Mouse (Mus musculus) liver, embryonic 11.5 days (tissue): Measurements from ENCODE around the gene Tex36. TPM values are rescaled to one million over a fixed set of nuclear protein-coding genes. Genes with fewer than 3 reads are reported as not detected.

Experiments used
- ATAC-seq: fragments of 200-750 bp; cut with Nextera tagmentation; replicated peaks from 2 replicates; pipeline ENCODE4 v1.8.0; 2017; ENCODE audit warnings: moderate number of reproducible peaks, mild to moderate bottlenecking, moderate TSS enrichment, moderate library complexity; ENCODE audit not compliant: low FRiP score
- DNase-seq: peaks from one replicate; pipeline ENCODE4 v3.0.0-alpha.2; 2017; ENCODE audit warnings: low spot score
- H3K27ac ChIP-seq: fragments of 300-500 bp; sonication (generic); 2 replicates; pipeline ENCODE4 v1.5.1; 2014; ENCODE audit warnings: mild to moderate bottlenecking, low read depth, low read length, control low read depth
- H3K27me3 ChIP-seq: fragments of 300-500 bp; sonication (generic); replicated peaks from 2 replicates; pipeline ENCODE4 v1.6.1; 2014; ENCODE audit warnings: low read length, mixed read lengths; ENCODE audit not compliant: control insufficient read depth, insufficient read depth
- H3K36me3 ChIP-seq: fragments of 300-500 bp; sonication (generic); 2 replicates; pipeline ENCODE4 v1.6.1; 2014; ENCODE audit warnings: mild to moderate bottlenecking, low read length, moderate library complexity, mixed read lengths; ENCODE audit not compliant: control insufficient read depth, insufficient read depth
- H3K4me1 ChIP-seq: fragments of 300-500 bp; sonication (generic); replicated peaks from 2 replicates; pipeline ENCODE4 v1.6.1; 2014; ENCODE audit warnings: low read length, mixed read lengths; ENCODE audit not compliant: control insufficient read depth, insufficient read depth
- H3K4me2 ChIP-seq: fragments of 300-500 bp; sonication (generic); 2 replicates; pipeline ENCODE4 v1.6.1; 2014; ENCODE audit warnings: mild to moderate bottlenecking, control low read depth, moderate library complexity
- H3K4me3 ChIP-seq: fragments of 300-500 bp; sonication (generic); 2 replicates; pipeline ENCODE4 v1.5.1; 2014; ENCODE audit warnings: low read depth, low read length, control low read depth
- H3K9ac ChIP-seq: fragments of 300-500 bp; sonication (generic); 2 replicates; pipeline ENCODE4 v1.6.1; 2014; ENCODE audit warnings: low read depth, low read length, control low read depth
- H3K9me3 ChIP-seq: fragments of 300-500 bp; sonication (generic); 2 replicates; pipeline ENCODE4 v1.6.1; 2016; ENCODE audit warnings: low read length, inconsistent platforms, mixed read lengths; ENCODE audit not compliant: control insufficient read depth
- WGBS: fragments of 180-500 bp; shearing (Covaris S2); extraction: QIAGEN DNeasy Blood & Tissue Kit; methylation state at CpG from one replicate; pipeline ENCODE4 v1.1.7; 2014; 5-methylcytosine and 5-hydroxymethylcytosine counted together
- polyA plus RNA-seq: library from polyadenylated mRNA; unstranded; fragments of >200 nt; fragmentation: Nextera tagmentation; extraction: Ambion mirVana; gene quantifications from 2 replicates; pipeline ENCODE4 v1.2.1, GENCODE M21; 2014

The Tex36 gene
- polyA plus RNA-seq, 1 experiment from 2014 or later = not detected

DNA sequence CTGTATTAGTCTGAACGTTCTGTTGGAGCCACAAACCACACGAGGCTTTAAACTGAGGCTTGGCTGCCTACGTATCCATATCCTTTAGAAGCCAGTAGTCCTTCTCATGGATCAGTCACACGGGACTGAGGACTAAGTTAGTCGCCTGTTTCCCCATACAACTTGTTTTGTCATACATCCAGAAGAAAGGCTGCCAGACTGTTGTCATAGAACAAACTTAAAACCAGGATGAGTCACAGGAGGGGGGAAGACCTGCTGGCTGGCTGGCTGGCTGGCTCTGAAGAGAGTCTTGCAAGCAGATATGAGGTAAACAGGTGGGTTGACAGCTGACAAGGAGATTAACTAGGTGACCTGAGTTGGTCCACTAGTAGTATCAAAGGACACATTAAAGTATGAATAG lies 28.9 kb upstream of the Tex36 start:
- Histone ChIP-seq H3K27ac (no peak overlapping the region), H3K27me3 (no peaks in the 10 kb centered on the region), H3K9me3 (no peaks in the 10 kb centered on the region), H3K4me3 (no peak overlapping the region), H3K4me1 (no peaks in the 10 kb centered on the region), H3K9ac (no peak overlapping the region), H3K4me2 (no peak overlapping the region), H3K36me3 (no peaks in the 10 kb centered on the region)
- DNase-seq = no peak
- WGBS = 73% methylated on average over 5 of the region's 5 CpGs
- ATAC-seq = no peak

DNA sequence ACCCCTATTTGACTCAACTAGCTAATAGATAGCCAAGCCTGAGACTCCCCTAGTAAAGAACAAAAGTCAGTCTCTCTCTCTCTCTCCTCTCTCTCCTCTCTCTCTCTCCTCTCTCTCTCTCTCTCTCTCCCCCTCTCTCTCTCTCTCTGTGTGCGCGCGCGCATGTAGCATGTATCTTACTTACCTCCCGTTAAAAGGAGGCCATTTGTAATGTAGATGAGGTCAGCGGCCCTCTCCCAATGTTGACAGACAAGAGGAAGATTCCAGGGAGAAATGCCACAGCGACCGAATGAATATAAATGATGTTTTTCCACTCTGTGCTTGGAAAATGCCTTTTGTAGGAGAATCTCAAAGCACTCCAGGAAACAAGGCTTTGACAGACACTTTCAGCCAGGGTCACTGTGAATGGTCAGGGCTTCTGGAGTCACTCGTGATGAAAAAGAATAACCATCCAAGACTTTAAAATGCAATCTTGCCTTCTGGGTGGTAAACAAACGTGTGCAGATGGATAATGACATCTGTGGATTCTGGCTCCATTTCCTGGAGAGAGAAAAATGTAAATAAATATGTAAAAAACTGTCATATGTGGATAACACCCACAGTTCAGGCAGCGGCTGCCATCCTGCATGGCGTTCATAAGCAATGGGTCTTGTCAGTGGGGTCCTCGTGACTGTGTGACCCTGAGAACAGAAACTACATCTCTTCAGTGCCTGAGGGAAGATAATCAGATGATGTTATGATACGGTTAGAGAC lies 25.4 kb upstream of the Tex36 start:
- no peak for DNase-seq
- Histone ChIP-seq H3K9ac (no peak overlapping the region), H3K4me3 (no peak overlapping the region), H3K4me1 (no peaks in the 10 kb centered on the region), H3K27ac (no peak overlapping the region), H3K36me3 (no peaks in the 10 kb centered on the region), H3K27me3 (no peaks in the 10 kb centered on the region), H3K4me2 (no peak overlapping the region), H3K9me3 (no peaks in the 10 kb centered on the region)
- WGBS = 65% methylated on average over 14 of the region's 14 CpGs
- ATAC-seq = no peak

DNA sequence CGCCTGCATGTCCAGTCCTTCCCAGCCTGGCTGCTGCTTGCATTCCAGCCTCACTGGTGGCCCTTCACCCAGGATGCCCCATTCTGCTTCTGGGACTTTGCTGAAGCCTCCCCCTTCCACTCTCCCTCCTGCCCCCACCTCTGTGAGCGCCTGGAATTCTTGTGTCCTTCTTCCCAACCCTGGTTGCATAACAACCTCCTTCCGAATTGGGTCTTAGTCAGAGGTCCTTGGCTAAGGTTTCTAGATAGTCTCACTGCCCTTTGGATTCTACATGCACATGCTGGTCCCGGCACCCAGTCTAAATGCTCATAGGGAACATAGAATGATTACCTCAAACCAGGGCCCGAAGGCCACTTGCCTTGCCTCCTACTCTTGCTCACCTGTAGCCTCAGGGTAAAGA lies 21.3 kb upstream of the Tex36 start:
- DNase-seq = no peak
- H3K9ac ChIP-seq = no peak overlapping the region
- H3K4me2 ChIP-seq = no peak overlapping the region
- WGBS = 76% methylated on average over 5 of the region's 5 CpGs
- H3K9me3 ChIP-seq = no peaks in the 10 kb centered on the region
- no peak for ATAC-seq
- no peaks in the 10 kb centered on the region for H3K27me3 ChIP-seq
- H3K36me3 ChIP-seq = no peaks in the 10 kb centered on the region
- H3K27ac ChIP-seq = no peak overlapping the region
- no peaks in the 10 kb centered on the region for H3K4me1 ChIP-seq
- no peak overlapping the region for H3K4me3 ChIP-seq

DNA sequence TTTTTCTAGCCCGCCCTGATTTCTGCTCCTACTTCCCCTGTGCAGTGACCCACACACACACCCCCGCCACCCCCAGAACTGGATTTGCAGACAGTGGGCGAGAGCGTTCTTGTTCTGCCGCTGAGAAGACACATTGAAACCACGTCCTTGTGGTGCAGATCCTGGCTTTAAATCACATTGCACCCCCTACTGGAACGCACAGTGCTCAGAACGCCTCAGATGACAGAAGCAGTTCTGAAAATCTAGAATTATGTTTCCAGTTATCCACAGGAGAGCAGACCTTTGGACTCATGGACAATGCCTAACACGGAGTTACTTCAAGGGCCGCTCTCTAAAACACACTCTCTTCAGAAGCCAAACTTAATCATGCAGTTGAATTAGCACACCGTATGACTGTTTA lies 18.8 kb upstream of the Tex36 start:
- H3K9ac ChIP-seq = no peak overlapping the region
- no peaks in the 10 kb centered on the region for H3K4me1 ChIP-seq
- no peak for DNase-seq
- WGBS = 61% methylated on average over 11 of the region's 11 CpGs
- no peaks in the 10 kb centered on the region for H3K27me3 ChIP-seq
- no peak overlapping the region for H3K27ac ChIP-seq
- no peak overlapping the region for H3K4me3 ChIP-seq
- H3K4me2 ChIP-seq = no peak overlapping the region
- H3K36me3 ChIP-seq = no peaks in the 10 kb centered on the region
- ATAC-seq = no peak
- H3K9me3 ChIP-seq = no peaks in the 10 kb centered on the region

DNA sequence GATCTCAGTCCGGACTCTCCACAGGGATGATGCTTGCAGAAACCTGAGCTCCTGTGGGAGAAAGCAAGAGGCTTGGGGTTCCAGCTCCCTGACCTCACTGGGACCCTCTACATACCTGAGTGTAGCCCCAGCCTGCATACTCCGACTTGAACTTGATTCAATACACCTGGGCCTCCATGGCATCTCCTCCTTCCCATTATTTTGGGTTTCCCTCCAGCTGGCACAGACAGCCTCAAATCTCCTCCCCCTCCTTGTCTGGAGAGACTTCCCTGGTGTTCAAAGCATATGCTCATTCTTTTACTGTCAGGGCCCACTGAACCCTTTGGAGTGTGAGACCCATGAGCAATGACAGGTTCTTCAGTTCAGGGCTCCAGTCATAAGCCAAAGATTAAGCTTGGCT lies 11.0 kb upstream of the Tex36 start:
- Histone ChIP-seq H3K9ac (no peak overlapping the region), H3K4me3 (no peak overlapping the region), H3K36me3 (no peaks in the 10 kb centered on the region), H3K4me2 (no peak overlapping the region), H3K27me3 (no peaks in the 10 kb centered on the region), H3K27ac (no peak overlapping the region), H3K9me3 (no peaks in the 10 kb centered on the region), H3K4me1 (no peaks in the 10 kb centered on the region)
- DNase-seq (no peak), ATAC-seq (no peak)
- 75% methylated on average over 2 of the region's 2 CpGs for WGBS

DNA sequence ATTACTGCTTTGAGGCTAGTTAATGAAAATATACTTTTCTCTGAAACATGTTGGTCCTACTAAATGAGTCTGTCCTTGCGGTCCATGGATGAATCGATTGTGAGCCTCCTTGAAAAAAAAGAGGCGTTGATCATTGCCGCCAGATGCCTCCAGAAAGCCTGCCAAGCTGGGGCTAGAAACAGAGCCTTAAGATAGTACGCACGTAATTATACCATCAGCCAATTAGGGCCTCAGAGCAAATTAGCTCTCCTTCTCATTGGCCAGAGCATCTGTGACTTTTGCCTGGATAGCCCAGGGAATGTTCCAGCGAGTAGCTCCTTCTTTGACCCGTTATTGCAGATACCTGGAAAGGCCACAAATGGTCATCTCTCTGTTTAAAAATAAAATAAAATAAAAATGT lies 7.6 kb upstream of the Tex36 start:
- no peak overlapping the region for H3K9ac ChIP-seq
- H3K36me3 ChIP-seq = no peaks in the 10 kb centered on the region
- no peak overlapping the region for H3K27ac ChIP-seq
- DNase-seq (no peak), ATAC-seq (no peak)
- no peaks in the 10 kb centered on the region for H3K27me3 ChIP-seq
- WGBS = 72% methylated on average over 8 of the region's 8 CpGs
- H3K4me3 ChIP-seq = no peak overlapping the region
- H3K4me1 ChIP-seq = no peaks in the 10 kb centered on the region
- H3K4me2 ChIP-seq = no peak overlapping the region
- no peaks in the 10 kb centered on the region for H3K9me3 ChIP-seq

DNA sequence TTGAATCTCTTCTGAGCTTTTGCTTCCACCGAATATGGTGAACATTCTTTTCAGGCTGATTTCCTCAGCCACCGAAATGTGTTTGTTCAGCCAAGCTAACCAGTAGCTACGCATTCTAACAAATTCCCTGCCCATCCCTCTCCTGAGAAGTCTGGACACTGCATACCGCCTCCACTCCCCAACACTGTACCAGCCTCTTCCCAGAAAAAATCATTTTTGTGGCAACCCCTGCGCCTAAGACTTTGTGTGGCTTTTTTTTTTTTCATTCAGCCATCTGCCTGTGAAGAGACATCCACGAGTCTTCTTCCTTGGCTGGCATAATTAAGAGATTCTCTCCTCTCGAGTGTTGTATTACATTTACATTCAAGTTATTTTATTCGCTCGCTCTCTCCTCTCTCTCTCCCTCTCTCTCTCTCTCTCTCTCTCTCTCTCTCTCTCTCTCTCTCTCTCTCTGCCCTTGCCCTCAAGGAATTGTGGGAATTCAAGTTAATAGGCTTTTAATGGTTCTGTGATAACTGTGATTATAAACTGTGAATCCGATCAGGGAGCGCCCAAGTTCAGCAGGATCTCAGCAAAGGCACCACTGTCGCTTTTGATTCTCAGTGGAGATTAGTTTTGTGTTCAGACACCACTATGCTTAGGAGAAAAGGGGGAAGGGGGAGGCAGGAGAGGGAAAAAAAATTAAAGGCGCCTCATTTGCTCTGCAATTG lies 6.8 kb upstream of the Tex36 start:
- 74% methylated on average over 13 of the region's 13 CpGs for WGBS
- DNase-seq (no peak), ATAC-seq (no peak)
- H3K4me2 ChIP-seq = no peak overlapping the region
- no peaks in the 10 kb centered on the region for H3K36me3 ChIP-seq
- no peaks in the 10 kb centered on the region for H3K4me1 ChIP-seq
- no peak overlapping the region for H3K4me3 ChIP-seq
- no peaks in the 10 kb centered on the region for H3K27me3 ChIP-seq
- H3K9me3 ChIP-seq = no peaks in the 10 kb centered on the region
- no peak overlapping the region for H3K9ac ChIP-seq
- no peak overlapping the region for H3K27ac ChIP-seq

DNA sequence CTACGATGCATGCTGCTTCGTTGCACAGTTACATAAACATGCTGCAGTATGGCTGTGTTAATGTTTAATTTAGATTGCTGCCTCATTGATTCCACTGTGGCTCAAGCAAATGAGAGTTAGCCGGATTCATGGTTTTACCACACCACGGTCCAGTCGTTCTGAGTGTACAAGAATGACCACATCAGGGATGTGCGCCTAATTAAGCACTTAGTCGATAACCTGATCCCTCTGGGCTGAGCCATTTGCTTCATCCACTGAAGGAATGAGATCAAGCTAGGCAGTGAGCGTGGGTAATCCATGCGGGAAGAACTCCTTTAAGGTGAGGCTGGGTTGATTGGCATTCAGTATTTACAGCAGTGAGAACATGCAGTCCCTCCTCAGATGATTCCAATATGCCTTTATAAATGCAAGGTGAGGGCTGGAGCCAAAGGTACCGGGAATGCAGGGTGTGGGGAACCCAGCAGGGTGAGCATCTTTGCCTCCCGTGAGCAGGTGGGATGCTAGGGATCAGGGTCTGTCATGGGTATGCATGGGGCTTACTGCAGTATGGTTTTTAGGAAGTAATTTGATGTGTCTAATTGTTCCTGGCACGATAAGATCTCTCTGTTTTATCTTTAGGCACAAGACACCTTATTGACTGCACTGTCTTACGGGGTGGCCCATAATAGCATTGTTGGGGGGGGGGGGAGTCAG lies 6.1 kb upstream of the Tex36 start:
- H3K36me3 ChIP-seq = no peaks in the 10 kb centered on the region
- DNase-seq (no peak), ATAC-seq (no peak)
- no peaks in the 10 kb centered on the region for H3K4me1 ChIP-seq
- H3K9ac ChIP-seq = no peak overlapping the region
- H3K27ac ChIP-seq = no peak overlapping the region
- no peak overlapping the region for H3K4me3 ChIP-seq
- no peak overlapping the region for H3K4me2 ChIP-seq
- 77% methylated on average over 13 of the region's 13 CpGs for WGBS
- H3K27me3 ChIP-seq = no peaks in the 10 kb centered on the region
- H3K9me3 ChIP-seq = no peaks in the 10 kb centered on the region
